Mouse (Mus musculus) testis, adult 2 months (tissue): ENCODE data around the gene Abca7.

ENCODE experiments used
- CTCF ChIP-seq: fragments of 200-500 bp; IDR thresholded peaks from 2 replicates; pipeline ENCODE4 v1.5.1; 2012; ENCODE audit warnings: low read depth, mild to moderate bottlenecking, inconsistent platforms, low read length, moderate library complexity; ENCODE audit not compliant: control insufficient read depth, insufficient read depth, insufficient replicate concordance
- POLR2A ChIP-seq: fragments of 200-500 bp; IDR thresholded peaks from 2 replicates; pipeline ENCODE4 v1.6.1; 2012; ENCODE audit warnings: low read depth, mild to moderate bottlenecking, inconsistent platforms, low read length, moderate library complexity; ENCODE audit not compliant: control insufficient read depth

DNA sequence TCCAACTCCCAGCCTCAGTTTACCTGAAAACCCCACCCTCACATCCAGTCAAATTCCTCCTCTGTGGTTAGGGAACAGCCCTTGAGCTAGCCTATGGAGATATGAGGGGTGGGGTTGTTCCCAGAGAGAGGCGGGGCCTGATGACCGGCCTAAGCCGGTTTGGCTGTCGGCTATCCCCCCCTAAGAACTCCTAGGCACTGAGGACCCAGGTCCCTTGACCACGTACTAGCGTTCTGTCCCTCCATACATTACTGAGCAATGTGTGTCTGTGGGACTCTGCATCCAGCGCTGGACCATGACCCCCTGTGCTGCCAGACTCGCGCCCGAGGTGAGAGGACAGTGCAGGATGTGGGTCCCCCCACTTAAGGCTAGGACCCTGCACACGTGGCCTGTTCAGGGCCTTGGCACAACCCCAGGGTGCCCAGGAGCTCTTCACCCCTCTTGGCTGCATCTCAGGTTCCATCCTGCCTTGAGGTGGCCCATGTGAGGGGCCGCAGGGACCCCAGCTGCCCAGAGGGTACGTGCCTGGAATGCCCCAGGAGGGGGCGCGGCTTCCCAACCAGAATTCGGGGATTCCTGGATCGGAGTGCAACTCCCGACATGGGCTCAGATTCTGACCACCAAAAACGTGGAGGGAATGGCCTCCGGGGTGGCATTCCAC is 23.3 kb downstream of the Abca7 start:
- no peak for TF ChIP-seq CTCF
- no peak for TF ChIP-seq POLR2A
